Mouse (Mus musculus) intestine, embryonic 14.5 days (tissue): ENCODE results near the gene Mipol1. TPM values are rescaled to one million over a fixed set of nuclear protein-coding genes. Genes with fewer than 3 reads are reported as not detected.

Experiments
- ATAC-seq: fragments of 200-750 bp; cut with Nextera tagmentation; replicated peaks from 2 replicates; pipeline ENCODE4 v1.8.0; 2017; ENCODE audit warnings: low read depth, moderate number of reproducible peaks, moderate TSS enrichment, moderate library complexity; ENCODE audit not compliant: low FRiP score, low TSS enrichment
- DNase-seq: peaks from one replicate; pipeline ENCODE4 v3.0.0-alpha.2; 2018; ENCODE audit warnings: low spot score
- H3K27ac ChIP-seq: fragments of 300-500 bp; sonication (generic); 2 replicates; pipeline ENCODE4 v1.5.1; 2014; ENCODE audit warnings: low read depth, mild to moderate bottlenecking, control low read depth
- H3K27me3 ChIP-seq: fragments of 300-500 bp; sonication (generic); replicated peaks from 2 replicates; pipeline ENCODE4 v1.6.1; 2014; ENCODE audit warnings: low read length, control low read depth; ENCODE audit not compliant: control insufficient read depth, insufficient read depth
- H3K36me3 ChIP-seq: fragments of 300-500 bp; sonication (generic); 2 replicates; pipeline ENCODE4 v1.6.1; 2014; ENCODE audit warnings: low read length, control low read depth; ENCODE audit not compliant: control insufficient read depth, insufficient read depth
- H3K4me1 ChIP-seq: fragments of 300-500 bp; sonication (generic); replicated peaks from 2 replicates; pipeline ENCODE4 v1.6.1; 2014; ENCODE audit warnings: low read length, control low read depth, mixed read lengths; ENCODE audit not compliant: control insufficient read depth, insufficient read depth
- H3K4me2 ChIP-seq: fragments of 300-500 bp; sonication (generic); 2 replicates; pipeline ENCODE4 v1.6.1; 2014; ENCODE audit warnings: low read length
- H3K4me3 ChIP-seq: fragments of 300-500 bp; sonication (generic); 2 replicates; pipeline ENCODE4 v1.5.1; 2014; ENCODE audit warnings: low read depth, low read length, control low read depth, mixed read lengths
- H3K9ac ChIP-seq: fragments of 300-500 bp; sonication (generic); 2 replicates; pipeline ENCODE4 v1.6.1; 2014; ENCODE audit warnings: mild to moderate bottlenecking, low read length
- H3K9me3 ChIP-seq: fragments of 300-500 bp; sonication (generic); 2 replicates; pipeline ENCODE4 v1.6.1; 2016; ENCODE audit warnings: low read length, control low read depth; ENCODE audit not compliant: control insufficient read depth
- WGBS: fragments of 180-500 bp; shearing (Covaris S2); extraction: QIAGEN DNeasy Blood & Tissue Kit; methylation state at CpG from one replicate; pipeline ENCODE4 v1.1.7; 2014; 5-methylcytosine and 5-hydroxymethylcytosine counted together
- polyA plus RNA-seq: library from polyadenylated mRNA; unstranded; fragments of >200 nt; fragmentation: Nextera tagmentation; extraction: Ambion mirVana; gene quantifications from 2 replicates; pipeline ENCODE4 v1.2.1, GENCODE M21; 2014

The Mipol1 gene
- polyA plus RNA-seq, 1 experiment from 2014 or later, result 9.8 TPM

DNA sequence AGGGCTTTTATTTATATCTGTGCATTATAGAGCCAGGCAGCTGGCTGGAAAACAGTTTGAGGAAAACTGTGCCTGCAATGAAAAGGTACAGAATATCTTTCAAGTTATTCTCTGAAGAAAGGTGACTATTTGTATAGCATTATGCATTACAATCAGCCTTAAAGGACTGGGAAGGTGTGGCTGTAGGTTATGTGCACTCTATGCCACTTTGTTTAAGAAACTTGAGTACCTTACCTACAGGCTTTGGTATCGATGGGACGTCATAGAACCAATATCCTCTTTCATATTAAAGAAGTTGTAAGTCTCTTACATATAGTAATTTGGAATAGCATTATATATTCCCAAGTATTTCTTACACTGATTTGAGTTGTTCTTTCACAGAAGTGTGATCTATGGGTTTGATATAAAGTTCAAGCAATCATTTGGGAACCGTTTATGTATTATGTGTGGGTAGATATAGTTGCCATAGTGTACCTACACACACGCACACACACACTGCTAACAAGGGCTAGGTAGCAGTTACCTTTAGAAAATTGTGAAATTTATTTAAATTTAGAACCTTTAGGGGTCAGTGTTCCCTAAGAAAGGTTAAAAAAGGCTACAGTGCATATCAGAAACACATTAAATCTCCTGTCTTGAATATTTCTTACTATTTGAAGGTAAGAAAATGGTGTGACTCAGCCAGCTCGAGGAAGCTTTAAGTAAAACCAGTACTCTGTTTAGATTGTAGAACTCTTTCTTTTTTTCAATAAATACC is 55.3 kb downstream of the Mipol1 start:
- Histone ChIP-seq H3K4me3 (no peak overlapping the region), H3K27ac (no peak overlapping the region), H3K27me3 (no peaks in the 10 kb centered on the region), H3K9me3 (no peaks in the 10 kb centered on the region), H3K36me3 (no peaks in the 10 kb centered on the region), H3K4me1 (no peaks in the 10 kb centered on the region), H3K9ac (no peak overlapping the region), H3K4me2 (no peak overlapping the region)
- no peak for DNase-seq
- ATAC-seq, result no peak
- 68% methylated on average over 5 of the region's 5 CpGs for WGBS

DNA sequence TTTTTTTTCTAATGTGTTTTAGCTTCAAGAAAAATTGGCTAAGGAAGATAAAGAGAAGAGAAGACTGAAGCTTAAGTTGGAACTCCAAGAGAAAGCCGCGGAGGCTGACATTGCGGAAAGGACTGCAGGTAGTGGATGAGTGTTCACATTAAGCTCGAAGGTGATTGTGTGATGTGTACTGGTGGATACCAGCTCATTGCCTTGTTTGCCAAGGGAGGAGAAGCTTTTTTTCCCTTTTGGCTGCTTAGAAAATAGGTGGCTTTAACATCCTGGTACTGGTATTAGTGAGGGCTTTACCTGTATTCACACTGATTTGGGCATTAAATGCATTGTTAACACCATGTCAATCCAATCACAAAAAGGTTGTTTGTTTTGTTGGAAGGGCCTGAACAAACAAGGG is 77.1 kb downstream of the Mipol1 start:
- Histone ChIP-seq H3K27ac (no peak overlapping the region), H3K9ac (no peak overlapping the region), H3K4me3 (no peak overlapping the region), H3K9me3 (no peaks in the 10 kb centered on the region), H3K27me3 (no peaks in the 10 kb centered on the region), H3K4me2 (no peak overlapping the region), H3K36me3 (no peaks in the 10 kb centered on the region), H3K4me1 (no peaks in the 10 kb centered on the region)
- no peak for DNase-seq
- ATAC-seq, result no peak
- 90% methylated on average over 4 of the region's 4 CpGs for WGBS

DNA sequence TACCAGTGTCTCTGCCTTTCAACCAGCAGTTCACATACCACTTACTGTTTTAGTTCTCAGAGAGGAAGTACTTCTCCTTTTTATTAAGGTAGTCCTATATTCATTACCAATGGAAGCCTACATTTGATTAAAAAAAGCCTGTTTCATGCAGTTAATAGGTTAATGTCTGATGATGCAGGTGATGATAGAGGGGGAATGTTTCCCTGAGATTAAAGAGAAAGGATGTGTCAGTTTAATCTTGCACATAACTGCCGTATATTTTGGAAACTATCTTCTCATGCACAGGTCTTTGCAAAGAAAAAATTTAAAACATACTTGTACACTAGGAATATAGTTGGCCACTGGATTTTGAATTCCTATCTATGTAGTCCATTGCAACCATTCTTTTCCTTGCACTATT is 77.5 kb downstream of the Mipol1 start:
- H3K9me3 ChIP-seq, result no peaks in the 10 kb centered on the region
- no peak overlapping the region for H3K4me3 ChIP-seq
- H3K9ac ChIP-seq, result no peak overlapping the region
- WGBS, result 93% methylated on average over 1 of the region's 1 CpGs
- H3K36me3 ChIP-seq, result no peaks in the 10 kb centered on the region
- ATAC-seq (no peak), DNase-seq (no peak)
- no peaks in the 10 kb centered on the region for H3K4me1 ChIP-seq
- H3K27ac ChIP-seq, result no peak overlapping the region
- no peak overlapping the region for H3K4me2 ChIP-seq
- H3K27me3 ChIP-seq, result no peaks in the 10 kb centered on the region

DNA sequence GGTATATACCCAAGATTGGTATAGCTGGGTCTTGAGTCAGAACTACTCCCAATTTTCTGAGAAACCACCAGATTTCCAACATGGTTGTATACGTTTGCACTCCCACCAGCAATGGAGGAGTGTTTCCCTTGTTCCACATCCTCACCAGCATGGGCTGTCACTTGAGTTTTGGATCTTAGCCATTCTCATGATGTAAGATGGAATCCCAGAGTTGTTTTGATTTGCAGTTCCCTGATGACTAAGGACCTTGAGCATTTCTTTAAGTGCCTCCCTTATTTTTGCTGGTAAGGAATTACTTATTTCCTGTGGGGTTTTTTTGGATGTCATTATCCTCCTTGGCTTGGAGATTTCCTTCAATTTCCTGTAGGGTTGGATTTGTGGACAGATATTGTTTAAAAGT is 108.8 kb downstream of the Mipol1 start:
- WGBS, result 74% methylated on average over 1 of the region's 1 CpGs
- no peaks in the 10 kb centered on the region for H3K27me3 ChIP-seq
- no peaks in the 10 kb centered on the region for H3K36me3 ChIP-seq
- no peak for DNase-seq
- no peak overlapping the region for H3K27ac ChIP-seq
- no peak overlapping the region for H3K4me3 ChIP-seq
- no peak overlapping the region for H3K9ac ChIP-seq
- no peaks in the 10 kb centered on the region for H3K4me1 ChIP-seq
- no peak overlapping the region for H3K4me2 ChIP-seq
- ATAC-seq, result no peak
- H3K9me3 ChIP-seq, result no peaks in the 10 kb centered on the region

DNA sequence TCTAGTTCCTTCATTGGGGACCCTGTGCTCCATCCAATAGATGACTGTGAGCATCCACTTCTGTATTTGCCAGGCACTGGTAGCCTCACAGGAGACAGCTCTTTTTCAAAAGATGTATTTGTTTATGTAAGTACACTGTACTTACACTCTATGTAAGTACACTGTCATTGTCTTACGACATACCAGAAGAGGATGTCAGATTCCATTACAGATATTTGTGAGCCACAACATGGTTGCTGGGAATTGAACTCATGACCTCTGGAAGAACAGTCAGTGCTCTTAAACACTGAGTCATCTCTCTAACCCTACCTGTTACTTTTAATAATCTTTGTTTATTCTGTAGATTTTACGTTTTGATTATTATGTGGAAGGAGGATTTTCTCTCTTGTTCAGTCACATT is 109.9 kb downstream of the Mipol1 start:
- 69% methylated on average over 2 of the region's 2 CpGs for WGBS

DNA sequence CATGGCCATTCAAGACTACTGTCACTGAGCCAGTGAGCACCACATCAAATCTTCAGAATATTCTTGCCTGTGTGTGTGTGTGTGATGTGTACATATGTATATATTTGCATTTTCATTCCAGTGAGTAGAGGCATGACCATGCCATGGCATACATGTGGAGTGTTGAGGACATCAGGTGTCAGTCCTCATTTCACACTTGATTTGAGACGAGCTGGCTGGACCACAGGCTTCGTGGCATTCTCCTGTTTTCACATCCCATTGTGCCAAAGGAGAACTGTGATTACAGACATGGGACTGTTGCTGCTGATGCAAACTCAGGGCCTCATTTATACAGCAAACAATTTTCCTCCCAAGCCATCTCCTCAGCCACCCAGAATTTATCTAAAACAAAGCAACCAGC is 132.5 kb downstream of the Mipol1 start:
- no peaks in the 10 kb centered on the region for H3K36me3 ChIP-seq
- no peaks in the 10 kb centered on the region for H3K27me3 ChIP-seq
- H3K9me3 ChIP-seq, result no peaks in the 10 kb centered on the region
- H3K27ac ChIP-seq, result no peak overlapping the region
- H3K9ac ChIP-seq, result no peak overlapping the region
- no peak overlapping the region for H3K4me2 ChIP-seq
- no peak for ATAC-seq
- H3K4me1 ChIP-seq, result no peaks in the 10 kb centered on the region
- no peak for DNase-seq
- WGBS, result 83% methylated on average over 2 of the region's 2 CpGs
- no peak overlapping the region for H3K4me3 ChIP-seq

More for the DNA sequence above, 109.9 kb downstream of the Mipol1 start:
- Histone ChIP-seq H3K9me3 (no peaks in the 10 kb centered on the region), H3K27me3 (no peaks in the 10 kb centered on the region), H3K4me3 (no peak overlapping the region), H3K4me1 (no peaks in the 10 kb centered on the region), H3K4me2 (no peak overlapping the region), H3K36me3 (no peaks in the 10 kb centered on the region), H3K9ac (no peak overlapping the region), H3K27ac (no peak overlapping the region)
- no peak for DNase-seq
- ATAC-seq, result no peak

DNA sequence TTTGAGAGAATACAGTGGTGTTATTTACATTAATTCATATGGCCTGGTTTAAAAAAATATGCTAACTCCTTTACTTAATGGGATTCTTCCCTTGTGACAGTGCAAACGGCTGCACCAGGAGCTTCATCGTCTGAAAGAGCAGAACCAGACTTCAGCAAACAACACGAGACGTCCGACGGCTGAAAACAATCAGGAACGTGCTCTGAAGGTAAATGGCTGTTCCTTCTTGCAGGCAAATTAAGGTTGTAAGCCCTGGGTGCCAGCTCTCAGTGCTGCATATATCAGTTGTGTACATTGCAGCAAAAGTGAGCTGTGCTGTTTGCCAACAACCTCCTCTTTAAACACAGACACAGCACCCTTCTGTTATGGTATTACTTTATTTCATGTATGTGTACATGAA is 133.8 kb downstream of the Mipol1 start:
- Histone ChIP-seq H3K4me2 (no peak overlapping the region), H3K9me3 (no peaks in the 10 kb centered on the region), H3K36me3 (no peaks in the 10 kb centered on the region), H3K9ac (no peak overlapping the region), H3K4me3 (no peak overlapping the region), H3K27ac (no peak overlapping the region), H3K4me1 (no peaks in the 10 kb centered on the region), H3K27me3 (no peaks in the 10 kb centered on the region)
- no peak for DNase-seq
- no peak for ATAC-seq
- WGBS, result 54% methylated on average over 7 of the region's 7 CpGs

DNA sequence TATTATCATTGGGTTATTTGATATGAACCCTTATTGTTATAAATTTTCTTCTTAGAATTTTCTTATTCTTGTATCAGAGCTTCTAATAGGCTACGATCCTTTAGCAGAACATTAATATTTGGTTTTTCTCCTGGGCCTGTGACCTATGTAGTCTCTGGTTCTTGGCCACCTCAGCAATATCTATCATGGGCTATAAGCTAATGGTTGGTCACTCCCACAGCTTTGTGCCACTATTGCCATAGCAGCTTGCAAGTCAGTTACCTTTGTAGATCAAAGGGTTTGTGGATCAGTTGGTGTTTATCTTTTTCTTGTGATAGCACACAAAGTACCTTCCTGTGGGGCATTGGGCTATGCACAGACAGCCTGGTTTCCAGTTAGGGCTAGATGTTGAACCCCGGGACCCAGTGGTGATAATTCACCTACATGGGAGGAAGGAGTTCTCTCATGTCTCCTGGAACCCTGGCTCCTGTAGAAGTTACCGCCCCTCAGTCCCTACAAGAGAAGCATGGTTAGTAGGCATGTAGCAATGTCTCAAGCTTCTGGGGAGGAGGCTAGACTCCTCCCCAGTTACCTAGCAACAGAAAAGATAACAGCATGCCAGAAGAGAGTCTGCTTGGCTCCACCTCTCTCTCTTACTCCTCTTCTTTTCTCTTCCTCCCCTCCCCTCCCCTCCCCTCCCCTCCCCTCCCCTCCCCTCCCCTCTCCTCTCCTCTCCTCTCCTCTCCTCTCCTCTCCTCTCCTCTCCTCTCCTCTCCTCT is 141.7 kb downstream of the Mipol1 start:
- Histone ChIP-seq H3K4me2 (no peak overlapping the region), H3K9me3 (no peaks in the 10 kb centered on the region), H3K36me3 (no peaks in the 10 kb centered on the region), H3K4me3 (no peak overlapping the region), H3K4me1 (no peaks in the 10 kb centered on the region), H3K9ac (no peak overlapping the region), H3K27ac (no peak overlapping the region), H3K27me3 (no peaks in the 10 kb centered on the region)
- DNase-seq (no peak), ATAC-seq (no peak)
- 82% methylated on average over 3 of the region's 3 CpGs for WGBS

DNA sequence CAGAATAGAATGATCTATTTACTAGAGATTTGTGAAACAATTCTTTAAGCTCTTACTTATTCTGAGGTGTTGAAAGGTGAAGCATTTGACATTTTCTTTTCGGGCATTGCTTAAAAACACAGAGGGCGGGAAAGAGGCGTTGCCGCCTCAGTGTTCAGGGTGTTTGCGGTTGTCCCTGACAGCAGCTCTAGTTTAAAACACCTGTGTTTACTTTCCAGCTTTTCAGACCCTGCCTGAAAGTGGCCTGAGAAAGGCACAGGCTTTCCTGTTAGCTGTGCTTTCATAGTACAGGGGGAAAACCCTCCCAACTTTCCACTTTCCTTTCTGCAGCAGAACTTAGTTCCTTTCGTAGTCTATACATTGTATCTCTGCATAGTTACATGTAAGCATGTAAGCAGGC is 152.6 kb downstream of the Mipol1 start:
- Histone ChIP-seq H3K27me3 (no peaks in the 10 kb centered on the region), H3K27ac (no peak overlapping the region), H3K9me3 (no peaks in the 10 kb centered on the region), H3K36me3 (no peaks in the 10 kb centered on the region), H3K4me2 (no peak overlapping the region), H3K4me1 (no peaks in the 10 kb centered on the region; the same call in 1 of the 2 replicates), H3K4me3 (no peak overlapping the region), H3K9ac (no peak overlapping the region)
- 38% methylated on average over 6 of the region's 6 CpGs for WGBS
- ATAC-seq (no peak), DNase-seq (no peak)
